Mouse (Mus musculus) testis, postnatal 14 days (tissue): ENCODE data around the gene Olfr1120.
"Not testable (repeated sequence)": the region's sequence is repeated elsewhere in the genome, so short reads cannot be mapped to it uniquely, and the experiment has no call there.

ENCODE experiments used
- DNase-seq: peaks from one replicate; pipeline ENCODE4 v3.0.0; 2021; ENCODE audit warnings: low spot score

The Olfr1120 gene

GRCm38 (mm10) chr2:87354515-87354914 lies at the start of gene Olfr1120:
Gene Olfr1120 (plus strand): TSS chr2:87354815.
- no peak for DNase-seq

GRCm38 (mm10) chr2:87307281-87307680 lies 47.3 kb upstream of the Olfr1120 start, which contains the start of gene Olfr1118:
Gene Olfr1118 (plus strand): TSS chr2:87307581.
- DNase-seq: no peak

GRCm38 (mm10) chr2:87360121-87360520 lies 5.5 kb downstream of the Olfr1120 start:
- not testable (repeated sequence) for DNase-seq

GRCm38 (mm10) chr2:87369595-87369994 lies 15.0 kb downstream of the Olfr1120 start, which contains the start of gene Olfr1121:
Gene Olfr1121 (plus strand): TSS chr2:87369895.
- no peak for DNase-seq

GRCm38 (mm10) chr2:87371726-87372125 lies 17.1 kb downstream of the Olfr1120 start:
- DNase-seq: no peak

- no peak for DNase-seq
These were observed 29.3 kb downstream of the Olfr1120 start for GRCm38 (mm10) chr2:87383935-87384334.

- no peak for DNase-seq
These were observed 30.9 kb downstream of the Olfr1120 start, which contains the start of gene Olfr1122 for GRCm38 (mm10) chr2:87385549-87385948. Gene Olfr1122 (plus strand): TSS chr2:87385849.

GRCm38 (mm10) chr2:87393605-87394004 lies 39.0 kb downstream of the Olfr1120 start:
- DNase-seq: not testable (repeated sequence)

- DNase-seq: not testable (repeated sequence)
These were observed 40.1 kb downstream of the Olfr1120 start for GRCm38 (mm10) chr2:87394686-87395085.
